Mouse (Mus musculus): ENCODE data around the gene Camta2.

DNA sequence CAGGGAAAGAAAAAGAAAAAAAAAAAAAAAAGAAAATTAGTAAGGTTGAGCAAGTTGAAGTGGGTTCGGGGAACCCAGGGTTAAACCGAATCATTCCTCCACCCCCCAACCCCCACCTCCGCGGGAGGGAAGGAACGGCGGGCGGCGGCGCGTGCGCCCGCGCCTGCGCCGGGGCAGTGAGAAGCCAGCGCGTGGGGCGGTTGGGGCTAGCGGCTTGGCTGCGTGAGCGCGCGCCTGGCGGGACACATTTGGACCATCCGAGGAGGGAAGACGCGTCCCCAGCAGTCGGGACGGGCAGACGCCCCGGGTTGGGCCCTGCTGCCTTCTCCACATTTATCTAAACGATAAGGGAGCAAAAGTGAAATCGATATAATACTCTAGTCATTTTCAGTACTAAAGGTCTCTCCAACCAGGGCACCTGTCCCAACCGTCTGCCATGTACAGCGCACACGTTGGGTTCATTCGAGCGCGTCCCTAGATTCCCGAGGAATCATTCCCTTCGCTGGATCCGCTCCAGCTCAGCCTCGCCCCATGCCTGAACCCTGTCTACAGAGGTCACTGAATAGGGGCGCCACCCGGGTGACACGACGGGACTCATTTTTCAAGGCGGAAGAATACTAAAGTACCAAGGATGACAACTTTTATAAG, 32.9 kb downstream of the Camta2 start:
- TF ChIP-seq GATA1 (IDR thresholded peaks at IDR 0.05; ENCODE audit: borderline replicate concordance, low read length), result no peak
- TF ChIP-seq FLI1 (IDR thresholded peaks at IDR 0.05; ENCODE audit: low read length), result no peak

Data from megakaryocyte, embryonic 14.5 days (primary cell).